Mouse (Mus musculus): ENCODE results near the gene Saxo1.

GRCm38 (mm10) chr4:86529161-86529560 is 29.0 kb downstream of the Saxo1 start:
- TF ChIP-seq CTCF (IDR thresholded peaks at IDR 0.05; ENCODE audit: low read depth, low read length) (no peak), EP300 (IDR thresholded peaks at IDR 0.05; ENCODE audit: insufficient read depth, low read depth, low read length) (no peak), POLR2A (IDR thresholded peaks at IDR 0.05; ENCODE audit: insufficient read depth, low read length) (no peak)

Data from ES-Bruce4 (cell line).